Mouse (Mus musculus) ES-Bruce4 (cell line): Measurements from ENCODE around the gene Lcn3.

ENCODE experiments used
- CTCF ChIP-seq: IDR thresholded peaks from one replicate; pipeline ENCODE4 v1.8.1; 2011; ENCODE audit warnings: low read depth, low read length
- POLR2A ChIP-seq: IDR thresholded peaks from one replicate; pipeline ENCODE4 v1.8.1; 2011; ENCODE audit warnings: low read length; ENCODE audit not compliant: insufficient read depth

GRCm38 (mm10) chr2:25717222-25717621, 48.1 kb upstream of the Lcn3 start:
- TF ChIP-seq CTCF, result no peak
- no peak for TF ChIP-seq POLR2A
